Mouse (Mus musculus) liver, adult 2 months (tissue): Measurements from ENCODE around the gene Ms4a3.

Experiments used
- CTCF ChIP-seq: fragments of 200-500 bp; IDR thresholded peaks from 2 replicates; pipeline ENCODE4 v1.5.1; 2011; ENCODE audit warnings: low read depth, low read length, control low read depth
- POLR2A ChIP-seq: fragments of 200-500 bp; IDR thresholded peaks from 2 replicates; pipeline ENCODE4 v1.6.1; 2011; ENCODE audit warnings: low read length, control low read depth; ENCODE audit not compliant: insufficient read depth; ENCODE audit errors: extremely low read depth

GRCm38 (mm10) chr19:11661562-11661961, 20.9 kb upstream of the Ms4a3 start:
- TF ChIP-seq CTCF (no peak), POLR2A (no peak)
